Mouse (Mus musculus) thymus, adult 2 months (tissue): ENCODE data around the gene Adamts4. TPM values are rescaled to one million over a fixed set of nuclear protein-coding genes. Genes with fewer than 3 reads are reported as not detected.
"Not testable (repeated sequence)": the region's sequence is repeated elsewhere in the genome, so short reads cannot be mapped to it uniquely, and the experiment has no call there.

Experiments
- DNase-seq: peaks from one replicate; pipeline ENCODE4 v3.0.0; 2021
- H3K27ac ChIP-seq: fragments of 200-500 bp; 2 replicates; pipeline ENCODE4 v1.5.1; 2012; ENCODE audit warnings: low read length, control low read depth; ENCODE audit not compliant: control insufficient read depth, insufficient read depth
- H3K27me3 ChIP-seq: fragments of 200-500 bp; 2 replicates; pipeline ENCODE4 v1.6.1; 2012; ENCODE audit warnings: mild to moderate bottlenecking, low read length, moderate library complexity, mixed read lengths; ENCODE audit not compliant: control insufficient read depth, insufficient read depth
- H3K36me3 ChIP-seq: fragments of 200-500 bp; 2 replicates; pipeline ENCODE4 v1.6.1; 2012; ENCODE audit warnings: mild to moderate bottlenecking, low read length, moderate library complexity; ENCODE audit not compliant: control insufficient read depth, insufficient read depth
- H3K4me1 ChIP-seq: fragments of 200-500 bp; replicated peaks from 2 replicates; pipeline ENCODE4 v1.6.1; 2012; ENCODE audit warnings: low read length; ENCODE audit not compliant: control insufficient read depth, insufficient read depth
- H3K4me3 ChIP-seq: fragments of 200-500 bp; 2 replicates; pipeline ENCODE4 v1.5.1; 2012; ENCODE audit warnings: mild to moderate bottlenecking, low read length, control low read depth, moderate library complexity; ENCODE audit not compliant: control insufficient read depth, insufficient read depth
- CTCF ChIP-seq: fragments of 200-500 bp; IDR thresholded peaks from 2 replicates; pipeline ENCODE4 v1.5.1; 2012; ENCODE audit warnings: mild to moderate bottlenecking, control low read depth, low read length, moderate library complexity, borderline replicate concordance; ENCODE audit not compliant: control insufficient read depth, poor library complexity, insufficient read depth; ENCODE audit errors: extremely low read depth
- POLR2A ChIP-seq: fragments of 200-500 bp; IDR thresholded peaks from 2 replicates; pipeline ENCODE4 v1.6.1; 2012; ENCODE audit warnings: mild to moderate bottlenecking, low read length, control low read depth, moderate library complexity; ENCODE audit not compliant: control insufficient read depth, poor library complexity, insufficient read depth; ENCODE audit errors: extremely low read depth
- WGBS: fragments of 180-500 bp; shearing (Covaris S2); methylation state at CpG from one replicate; pipeline ENCODE4 v1.1.7; 2018; 5-methylcytosine and 5-hydroxymethylcytosine counted together
- polyA plus RNA-seq: library from polyadenylated mRNA; depleted of rRNA; stranded (reverse); fragments of >200 nt; gene quantifications from 2 replicates; pipeline ENCODE4 v1.2.3, GENCODE M21; 2012

The Adamts4 gene
- polyA plus RNA-seq, 1 experiment, result 0.90 TPM

DNA sequence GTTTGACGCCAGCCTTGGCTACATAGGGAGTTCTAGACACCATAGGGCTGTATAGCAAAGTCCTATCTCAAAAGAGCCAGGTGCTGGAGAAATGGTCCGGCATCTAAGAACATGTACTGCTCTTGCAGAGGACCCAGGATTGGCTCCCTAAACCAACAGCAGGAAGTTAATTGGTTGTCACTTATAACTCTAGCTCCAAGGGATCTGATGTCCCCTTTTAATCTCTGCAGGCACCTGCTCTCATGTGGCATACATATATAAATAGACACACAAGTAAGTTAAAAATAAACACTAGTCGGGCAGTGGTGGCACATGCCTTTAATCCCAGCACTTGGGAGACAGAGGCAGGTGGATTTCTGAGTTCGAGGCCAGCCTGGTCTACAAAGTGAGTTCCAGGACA is 14.4 kb upstream of the Adamts4 start:
- no peak overlapping the region for H3K4me3 ChIP-seq
- TF ChIP-seq CTCF (no peak), POLR2A (no peak)
- no peak overlapping the region for H3K27ac ChIP-seq
- DNase-seq, result no peak
- peaks cover 62% of the 10 kb centered on the region for H3K36me3 ChIP-seq
- peaks cover 4% of the 10 kb centered on the region; the same call in 1 of the 2 replicates for H3K4me1 ChIP-seq
- 86% methylated on average over 4 of the region's 4 CpGs for WGBS
- no peaks in the 10 kb centered on the region for H3K27me3 ChIP-seq

DNA sequence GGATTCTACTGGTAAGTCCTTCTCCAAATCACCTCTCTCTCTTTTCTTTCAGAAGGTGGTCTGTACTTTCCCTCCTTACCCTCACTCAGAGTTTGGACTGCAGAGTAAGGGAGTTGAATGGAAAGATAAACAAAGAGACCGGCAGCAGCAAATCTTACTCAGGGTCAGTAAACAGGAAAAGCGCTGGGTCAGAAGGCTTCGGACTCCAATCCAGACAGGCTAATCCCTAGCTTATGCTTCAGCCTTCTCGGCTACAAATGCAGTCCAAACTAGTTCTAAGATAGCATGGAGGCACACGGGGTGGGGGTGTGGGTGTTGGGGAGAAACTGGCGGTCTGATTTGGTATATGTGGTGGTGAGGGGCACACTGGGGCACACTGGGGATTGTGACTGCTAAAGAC is 12.8 kb upstream of the Adamts4 start:
- H3K27ac ChIP-seq, result no peak overlapping the region
- TF ChIP-seq POLR2A, result no peak
- 95% methylated on average over 6 of the region's 6 CpGs for WGBS
- H3K4me1 ChIP-seq, result 0 out of 2 replicates have a peak, but pooled peaks cover 2% of the 10 kb centered on the region
- DNase-seq, result no peak
- H3K4me3 ChIP-seq, result no peak overlapping the region
- peaks cover 74% of the 10 kb centered on the region for H3K36me3 ChIP-seq
- no peaks in the 10 kb centered on the region for H3K27me3 ChIP-seq

DNA sequence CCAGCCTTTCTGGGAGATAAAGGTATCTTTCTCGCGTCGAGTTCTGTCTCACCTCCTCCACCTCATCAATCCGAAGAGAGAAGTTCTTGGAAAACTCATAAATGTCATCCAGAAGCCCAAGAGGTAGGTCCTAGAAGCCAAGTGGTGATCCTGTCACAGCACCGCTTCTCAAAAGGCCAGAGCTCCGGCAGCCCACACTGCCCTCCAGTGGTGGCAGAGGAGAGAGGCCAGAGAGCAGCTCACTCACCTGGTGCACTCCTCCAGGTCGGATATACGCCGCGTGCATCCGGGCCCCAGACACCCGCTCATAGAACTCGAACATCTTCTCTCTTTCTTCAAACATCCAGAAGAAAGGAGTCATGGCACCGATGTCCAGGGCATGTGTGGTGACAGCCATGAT is 11.8 kb upstream of the Adamts4 start:
- TF ChIP-seq POLR2A (no peak), CTCF (peak; percentile 71; the same call in 1 of the 2 replicates)
- H3K27ac ChIP-seq, result no peak overlapping the region
- 80% methylated on average over 14 of the region's 14 CpGs for WGBS
- H3K36me3 ChIP-seq, result peaks cover 76% of the 10 kb centered on the region
- H3K27me3 ChIP-seq, result no peaks in the 10 kb centered on the region
- H3K4me3 ChIP-seq, result no peak overlapping the region
- 0 out of 2 replicates have a peak, but pooled peaks cover 2% of the 10 kb centered on the region for H3K4me1 ChIP-seq
- DNase-seq, result peak; percentile 51

DNA sequence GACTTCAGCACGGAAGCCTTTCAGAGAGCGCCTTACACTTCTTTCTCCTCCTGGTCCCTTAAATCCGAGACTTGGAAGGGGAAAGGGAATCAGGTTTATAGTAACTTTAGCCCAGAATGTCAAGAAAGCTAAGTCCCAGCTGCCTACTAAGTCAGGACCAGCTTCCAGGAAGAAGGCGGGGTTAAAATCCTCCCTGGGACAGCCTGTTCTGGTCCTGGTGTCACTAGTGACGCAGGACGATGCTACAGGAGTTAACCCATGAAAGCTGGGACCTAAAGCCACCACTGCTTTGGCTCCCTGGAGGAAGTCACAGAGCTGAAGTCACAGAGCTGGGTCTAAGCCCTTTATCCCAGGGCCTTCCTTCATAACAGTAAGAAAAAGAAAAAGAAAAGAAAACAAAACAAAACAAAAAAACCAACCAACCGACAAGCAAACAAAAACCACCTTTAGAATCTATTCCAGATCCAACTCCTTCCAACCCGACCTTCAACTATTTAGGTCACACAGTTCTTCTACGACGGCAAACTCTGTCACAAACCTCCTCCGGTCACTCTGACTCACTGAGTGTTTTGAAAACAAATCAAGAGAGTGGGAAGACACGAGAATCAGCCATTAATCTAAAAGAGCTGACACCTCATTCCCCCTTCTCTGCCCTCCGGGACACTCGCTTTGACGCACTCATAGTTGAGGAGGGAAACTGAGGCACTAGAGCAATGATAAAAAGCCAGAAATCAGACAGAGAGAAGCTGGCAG is 10.1 kb upstream of the Adamts4 start:
- Histone ChIP-seq H3K36me3 (peaks cover 74% of the 10 kb centered on the region), H3K27ac (no peak overlapping the region), H3K27me3 (no peaks in the 10 kb centered on the region), H3K4me3 (no peak overlapping the region), H3K4me1 (no peaks in the 10 kb centered on the region)
- TF ChIP-seq CTCF (no peak), POLR2A (no peak)
- 95% methylated on average over 15 of the region's 15 CpGs for WGBS
- DNase-seq, result no peak

DNA sequence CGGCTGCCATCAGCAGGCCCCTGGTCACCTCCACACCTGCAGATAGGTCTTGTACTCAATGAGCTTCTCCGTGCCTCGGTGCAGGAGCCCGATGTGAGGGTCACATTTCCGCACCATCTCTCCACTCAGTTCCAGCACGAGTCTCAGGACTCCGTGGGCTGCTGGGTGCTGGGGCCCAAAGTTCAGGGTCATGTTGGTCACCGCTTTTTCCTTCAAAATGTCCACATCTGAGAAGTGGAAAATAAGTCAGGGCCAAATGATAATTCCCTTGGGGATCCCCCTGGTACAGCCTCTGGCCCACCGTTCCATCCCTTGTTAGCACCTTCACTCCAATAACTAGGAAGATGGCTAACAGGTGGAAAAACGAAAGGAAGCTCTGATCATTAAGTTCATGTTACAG is 9.3 kb upstream of the Adamts4 start:
- Histone ChIP-seq H3K27ac (no peak overlapping the region), H3K4me3 (no peak overlapping the region), H3K36me3 (peaks cover 68% of the 10 kb centered on the region), H3K4me1 (no peaks in the 10 kb centered on the region), H3K27me3 (no peaks in the 10 kb centered on the region)
- DNase-seq, result no peak
- no peak for TF ChIP-seq POLR2A
- no peak for TF ChIP-seq CTCF
- WGBS, result 97% methylated on average over 10 of the region's 10 CpGs

DNA sequence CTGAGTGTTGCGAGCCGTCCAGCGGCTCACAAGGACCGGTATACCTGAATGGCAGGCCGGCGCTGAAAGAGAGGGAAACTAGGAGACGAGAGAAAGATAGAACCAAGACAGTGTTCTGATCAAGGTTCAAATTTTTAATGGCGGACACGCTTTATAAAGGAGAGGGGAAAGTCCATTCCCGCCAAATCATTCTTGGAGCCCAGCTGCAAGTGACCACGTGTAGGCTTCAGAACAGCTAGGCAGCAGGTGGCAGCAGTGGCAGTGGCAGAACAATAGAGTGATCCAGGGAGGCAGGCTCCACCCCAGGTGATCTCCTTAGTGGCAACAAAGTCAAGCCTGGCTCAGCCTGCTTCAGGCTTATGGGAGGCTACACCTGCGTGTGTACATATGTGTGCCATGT is 8.3 kb upstream of the Adamts4 start:
- not testable (repeated sequence) for H3K4me3 ChIP-seq, H3K27me3 ChIP-seq, H3K27ac ChIP-seq, H3K4me1 ChIP-seq, DNase-seq
- 97% methylated on average over 12 of the region's 12 CpGs for WGBS
- H3K36me3 ChIP-seq, result peaks cover 58% of the 10 kb centered on the region

DNA sequence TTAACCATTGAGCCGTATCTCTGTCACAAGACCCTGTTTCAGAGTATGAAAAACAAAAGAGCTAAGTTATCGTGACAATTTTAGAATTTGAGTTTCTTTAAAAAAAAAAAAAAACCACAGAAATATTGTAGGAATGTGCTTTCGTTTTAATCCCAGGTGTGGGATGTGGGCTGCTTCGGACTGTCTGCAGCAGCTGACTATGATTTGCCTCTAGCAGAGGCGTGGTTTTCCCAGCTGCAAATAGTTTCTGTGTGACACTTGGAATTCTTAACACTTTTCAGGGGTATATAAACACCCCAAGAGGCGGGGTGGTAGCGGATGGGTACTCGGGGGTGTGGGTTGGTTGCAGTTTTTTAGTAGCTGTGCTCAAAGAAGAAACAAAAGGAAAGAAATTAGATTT is 4.9 kb upstream of the Adamts4 start:
- H3K4me3 ChIP-seq, result no peak overlapping the region
- peaks cover 9% of the 10 kb centered on the region for H3K4me1 ChIP-seq
- no peak for DNase-seq
- no peak for TF ChIP-seq CTCF
- H3K27ac ChIP-seq, result no peak overlapping the region
- WGBS, result 94% methylated on average over 8 of the region's 8 CpGs
- no peaks in the 10 kb centered on the region for H3K27me3 ChIP-seq
- H3K36me3 ChIP-seq, result peaks cover 29% of the 10 kb centered on the region
